Mouse (Mus musculus): ENCODE measurements at regions not wholly inside any gene's neighbourhood (a gene's known extent, or its start where the extent isn't known, plus 50 kb on each side); places are given as distances from the start of the nearest gene placed in this dataset.

GRCm38 (mm10) chr11:64329129-64329528 lies 106.0 kb upstream of the Hs3st3a1 start:
- TF ChIP-seq POLR2A (IDR thresholded peaks at IDR 0.05; ENCODE audit: low read depth, low read length) (no peak), CTCF (conservative IDR thresholded peaks at IDR 0.05; ENCODE audit: insufficient read depth, insufficient read length, low read depth, low read length) (no peak)
